Mouse (Mus musculus): ENCODE measurements around the gene Ssr2. TPM values are rescaled to one million over a fixed set of nuclear protein-coding genes. Genes with fewer than 3 reads are reported as not detected.

Ssr2 gene
- total and polyA plus RNA-seq, 3 experiments = 346 to 377 (median 364) TPM

DNA sequence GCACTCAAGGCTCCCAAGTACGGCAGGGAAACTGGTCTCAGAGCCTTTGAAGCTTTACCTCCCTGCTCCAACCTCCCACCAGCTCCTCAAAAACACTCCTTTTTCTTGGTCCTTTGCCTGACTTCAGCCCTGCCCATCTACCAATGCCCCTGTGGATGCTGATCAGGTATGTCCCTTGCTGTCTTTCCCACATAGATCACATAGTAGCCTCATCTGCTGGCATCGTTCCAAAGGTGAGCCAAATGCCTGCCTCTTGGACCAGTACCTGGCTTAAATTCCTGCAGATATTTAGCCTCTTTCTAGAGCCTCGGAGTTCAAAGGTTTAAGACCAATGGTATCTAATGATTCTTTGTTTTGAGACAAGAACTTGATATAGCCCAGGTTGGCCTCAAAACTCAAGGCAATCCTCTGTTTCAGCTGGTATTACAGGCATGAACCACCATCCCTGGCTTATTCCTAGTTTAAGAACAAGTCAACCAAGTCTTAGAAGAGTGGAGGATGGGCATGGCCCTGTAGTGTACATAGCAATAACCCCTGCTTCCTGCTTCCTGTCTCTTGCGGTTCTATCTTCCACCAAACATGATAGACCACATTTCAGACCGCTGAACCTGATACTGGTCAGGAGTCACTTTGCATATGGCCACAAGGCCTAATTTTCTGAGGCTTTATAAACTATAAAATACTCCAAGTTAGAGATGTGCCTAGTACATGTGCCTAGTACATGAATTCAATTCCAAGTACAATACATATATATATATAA lies 31.8 kb upstream of the Ssr2 start:
- Histone ChIP-seq H3K9me3 (replicated peaks; ENCODE audit: low read length) (no peaks in the 10 kb centered on the region), H3K4me3 (replicated peaks in 1 of 3; ENCODE audit: low read depth in 2 of 3, low read length in 2 of 3, poor library complexity in 1 of 3) (no peak overlapping the region), H3K27ac (ENCODE audit: insufficient read depth, low read depth) (no peak overlapping the region), H3K36me3 (replicated peaks in 1 of 2; ENCODE audit: control insufficient read depth in 1 of 2, insufficient read depth in 1 of 2, low read length in 1 of 2) (peaks cover 3 to 22% of the 10 kb centered on the region in 2 experiments), H3K9ac (ENCODE audit: insufficient read depth, low read depth) (no peak overlapping the region), H3K79me2 (replicated peaks; ENCODE audit: control insufficient read depth, extremely low read depth, insufficient read depth, poor library complexity, severe bottlenecking) (no peaks in the 10 kb centered on the region), H3K4me1 (ENCODE audit: control insufficient read depth in 1 of 2, insufficient read depth in 2 of 2) (peaks cover 13 to 31% of the 10 kb centered on the region in 2 experiments), H3K27me3 (replicated peaks) (no peaks in the 10 kb centered on the region), H3K4me2 (ENCODE audit: insufficient read depth, low read depth, poor library complexity, severe bottlenecking) (no peak overlapping the region)
- in situ Hi-C loops (cut with MboI; ENCODE audit: low pct_ligation_motif_present, low pct_unique_long_range_greater_than_20kb, low sequenced_read_pairs) = no loop called here
- no peak for DNase-seq (ENCODE audit: extremely low read depth)
- dilution Hi-C loops (cut with MboI; ENCODE audit: extremely low pct_ligation_motif_present, extremely low pct_unique_long_range_greater_than_20kb, low sequenced_read_pairs) = no loop called here
- TF ChIP-seq JUND (conservative IDR thresholded peaks at IDR 0.05; ENCODE audit: low read depth, low read length) (no peak), MEF2A (IDR thresholded peaks at IDR 0.05; ENCODE audit: borderline replicate concordance, low read depth, low read length) (no peak), USF2 (conservative IDR thresholded peaks at IDR 0.05; ENCODE audit: low read depth, low read length) (no peak), EP300 (IDR thresholded peaks at IDR 0.05; ENCODE audit: low read length) (no peak), KAT2A (IDR thresholded peaks at IDR 0.05; ENCODE audit: insufficient replicate concordance, low read length) (no peak), TBP (conservative IDR thresholded peaks at IDR 0.05; ENCODE audit: low read depth, low read length) (no peak), CHD1 (IDR thresholded peaks at IDR 0.05; ENCODE audit: low read depth, low read length) (no peak), ZMIZ1 (IDR thresholded peaks at IDR 0.05; ENCODE audit: low read depth, low read length) (no peak), NELFE (IDR thresholded peaks at IDR 0.05; ENCODE audit: low read depth, low read length) (no peak), ZNF384 (IDR thresholded peaks at IDR 0.05; ENCODE audit: low read depth, low read length) (no peak), ELF1 (IDR thresholded peaks at IDR 0.05; ENCODE audit: low read depth, low read length) (peak; percentile 51; the same call in 1 of the 2 replicates), BHLHE40 (IDR thresholded peaks at IDR 0.05; ENCODE audit: low read depth, low read length) (0 out of 2 replicates have a peak, but pooled peaks have one; percentile 16), CHD2 (IDR thresholded peaks at IDR 0.05; ENCODE audit: low read length) (peak; percentile 36; the same call in 1 of the 2 replicates), USF1 (IDR thresholded peaks at IDR 0.05; ENCODE audit: low read depth, low read length) (no peak), NRF1 (IDR thresholded peaks at IDR 0.05; ENCODE audit: low read depth, low read length) (no peak), CTCF (conservative IDR thresholded peaks at IDR 0.05 in 1 of 2, IDR thresholded peaks at IDR 0.05 in 1 of 2; ENCODE audit: low read depth in 2 of 2, low read length in 2 of 2) (no peak), MXI1 (IDR thresholded peaks at IDR 0.05; ENCODE audit: low read depth, low read length) (no peak)

DNA sequence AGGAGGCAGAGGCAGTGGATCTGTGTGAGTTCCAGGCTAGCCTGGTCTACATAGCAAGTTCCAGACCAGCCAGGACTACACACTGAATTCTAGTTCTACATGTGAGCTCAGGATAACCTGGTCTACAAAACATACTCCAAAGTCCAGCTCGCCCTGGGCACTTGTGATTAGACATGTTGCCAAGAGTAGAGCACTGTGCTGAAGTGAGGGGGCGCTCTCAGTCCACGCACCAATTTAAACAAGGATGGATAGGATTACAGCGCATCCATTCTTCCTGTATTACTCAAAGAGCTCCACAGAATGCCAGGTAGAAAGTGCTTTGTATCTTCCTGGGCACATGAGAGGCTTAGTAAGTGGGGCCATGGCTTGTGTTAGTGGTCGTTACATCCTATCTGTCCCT lies 31.2 kb upstream of the Ssr2 start:
- TF ChIP-seq RAD21 (IDR thresholded peaks at IDR 0.05; ENCODE audit: low read depth, low read length) (peak; percentile 81), SMC3 (IDR thresholded peaks at IDR 0.05; ENCODE audit: low read depth, low read length) (peak; percentile 52), SIN3A (IDR thresholded peaks at IDR 0.05; ENCODE audit: low read length) (no peak), CTCF (conservative IDR thresholded peaks at IDR 0.05 in 1 of 2, IDR thresholded peaks at IDR 0.05 in 1 of 2; ENCODE audit: low read depth in 2 of 2, low read length in 2 of 2) (peak in 1 of 2 experiments; percentile 89; a peak in 3 of 4 replicates), ELF1 (IDR thresholded peaks at IDR 0.05; ENCODE audit: low read depth, low read length) (peak; percentile 32; the same call in 1 of the 2 replicates), MXI1 (IDR thresholded peaks at IDR 0.05; ENCODE audit: low read depth, low read length) (no peak), HCFC1 (IDR thresholded peaks at IDR 0.05; ENCODE audit: low read depth, low read length) (0 out of 2 replicates have a peak, but pooled peaks have one; percentile 22)
- Histone ChIP-seq H3K9ac (ENCODE audit: insufficient read depth, low read depth) (peak overlapping the region; percentile 8; the same call in 1 of the 2 replicates), H3K4me1 (ENCODE audit: control insufficient read depth in 1 of 2, insufficient read depth in 2 of 2) (peaks cover 13 to 31% of the 10 kb centered on the region in 2 experiments), H3K79me2 (replicated peaks; ENCODE audit: control insufficient read depth, extremely low read depth, insufficient read depth, poor library complexity, severe bottlenecking) (no peaks in the 10 kb centered on the region), H3K27ac (ENCODE audit: insufficient read depth, low read depth) (peak overlapping the region; percentile 35), H3K9me3 (replicated peaks; ENCODE audit: low read length) (no peaks in the 10 kb centered on the region), H3K4me2 (ENCODE audit: insufficient read depth, low read depth, poor library complexity, severe bottlenecking) (peak overlapping the region; percentile 55), H3K27me3 (replicated peaks) (no peaks in the 10 kb centered on the region), H3K4me3 (replicated peaks in 1 of 3; ENCODE audit: low read depth in 2 of 3, low read length in 2 of 3, poor library complexity in 1 of 3) (peak overlapping the region; percentile 31 to 39 (median 35)), H3K36me3 (replicated peaks in 1 of 2; ENCODE audit: control insufficient read depth in 1 of 2, insufficient read depth in 1 of 2, low read length in 1 of 2) (peaks cover 3 to 24% of the 10 kb centered on the region in 2 experiments)
- peak; percentile 51 for DNase-seq (ENCODE audit: extremely low read depth)
- in situ Hi-C loops (cut with MboI; ENCODE audit: low pct_ligation_motif_present, low pct_unique_long_range_greater_than_20kb, low sequenced_read_pairs) (no loop called here), dilution Hi-C loops (cut with MboI; ENCODE audit: extremely low pct_ligation_motif_present, extremely low pct_unique_long_range_greater_than_20kb, low sequenced_read_pairs) (no loop called here)

Measured in CH12.LX (cell line).